Mouse (Mus musculus): Measurements from ENCODE around the gene Mtrf1.
"Not testable (repeated sequence)": the region's sequence is repeated elsewhere in the genome, so short reads cannot be mapped to it uniquely, and the experiment has no call there.

The Mtrf1 gene

GRCm38 (mm10) chr14:79445055-79445620 is 47.6 kb downstream of the Mtrf1 start:
- DNase-seq (ENCODE audit: extremely low spot score, low read depth, low spot score) = no peak

- peak; percentile 91 for DNase-seq (ENCODE audit: extremely low spot score, low read depth, low spot score)
Measured at GRCm38 (mm10) chr14:79451681-79452590, 54.4 kb downstream of the Mtrf1 start, which contains the start of gene Kbtbd6. Gene Kbtbd6 (plus strand): TSS chr14:79451835.

GRCm38 (mm10) chr14:79452591-79452934 is 55.0 kb downstream of the Mtrf1 start:
- not testable (repeated sequence) for DNase-seq (ENCODE audit: extremely low spot score, low read depth, low spot score)

GRCm38 (mm10) chr14:79460401-79460800 is 62.8 kb downstream of the Mtrf1 start:
- no peak for DNase-seq (ENCODE audit: extremely low spot score, low read depth, low spot score)

GRCm38 (mm10) chr14:79460988-79461387 is 63.4 kb downstream of the Mtrf1 start:
- DNase-seq (ENCODE audit: extremely low spot score, low read depth, low spot score) = no peak

GRCm38 (mm10) chr14:79465623-79466022 is 68.1 kb downstream of the Mtrf1 start:
- DNase-seq (ENCODE audit: extremely low spot score, low read depth, low spot score) = no peak

GRCm38 (mm10) chr14:79467621-79468020 is 70.0 kb downstream of the Mtrf1 start:
- no peak for DNase-seq (ENCODE audit: extremely low spot score, low read depth, low spot score)

Data from hindlimb bud, embryonic 11.5 days (tissue).